Mouse (Mus musculus) embryonic facial prominence, embryonic 13.5 days (tissue): ENCODE data around the gene Bhlhe23. TPM values are rescaled to one million over a fixed set of nuclear protein-coding genes. Genes with fewer than 3 reads are reported as not detected.

Experiments
- ATAC-seq: fragments of 200-750 bp; cut with Nextera tagmentation; 2 replicates; pipeline ENCODE4 v1.8.0; 2017; ENCODE audit warnings: low read depth; ENCODE audit not compliant: insufficient number of reproducible peaks, insufficient read depth, low FRiP score, low TSS enrichment
- H3K27ac ChIP-seq: fragments of 300-500 bp; sonication (generic); 2 replicates; pipeline ENCODE4 v1.5.1; 2015; ENCODE audit warnings: moderate library complexity, mild to moderate bottlenecking, inconsistent platforms
- H3K27me3 ChIP-seq: fragments of 300-500 bp; sonication (generic); 2 replicates; pipeline ENCODE4 v1.6.1; 2015; ENCODE audit warnings: mild to moderate bottlenecking, inconsistent platforms
- H3K36me3 ChIP-seq: fragments of 300-500 bp; sonication (generic); 2 replicates; pipeline ENCODE4 v1.6.1; 2015; ENCODE audit warnings: mild to moderate bottlenecking, inconsistent platforms
- H3K4me1 ChIP-seq: fragments of 300-500 bp; sonication (generic); 2 replicates; pipeline ENCODE4 v1.6.1; 2015; ENCODE audit warnings: inconsistent platforms
- H3K4me2 ChIP-seq: fragments of 300-500 bp; sonication (generic); 2 replicates; pipeline ENCODE4 v1.6.1; 2015; ENCODE audit warnings: moderate library complexity, mild to moderate bottlenecking, inconsistent platforms
- H3K4me3 ChIP-seq: fragments of 300-500 bp; sonication (generic); 2 replicates; pipeline ENCODE4 v1.5.1; 2015; ENCODE audit warnings: mild to moderate bottlenecking, inconsistent platforms
- H3K9ac ChIP-seq: fragments of 300-500 bp; sonication (generic); 2 replicates; pipeline ENCODE4 v1.6.1; 2015; ENCODE audit warnings: mild to moderate bottlenecking, inconsistent platforms
- H3K9me3 ChIP-seq: fragments of 300-500 bp; sonication (generic); 2 replicates; pipeline ENCODE4 v1.6.1; 2016; ENCODE audit warnings: inconsistent platforms
- WGBS: fragments of 180-500 bp; shearing (Covaris S2); methylation state at CpG from one replicate; pipeline ENCODE4 v1.1.7; 2015; ENCODE audit warnings: mixed read lengths; 5-methylcytosine and 5-hydroxymethylcytosine counted together
- polyA plus RNA-seq: library from polyadenylated mRNA; unstranded; fragments of >200 nt; fragmentation: Nextera tagmentation; extraction: Ambion mirVana; gene quantifications from 2 replicates; pipeline ENCODE4 v1.2.1, GENCODE M21; 2015

Bhlhe23 gene
- polyA plus RNA-seq, 1 experiment from 2014 or later = not detected

- ATAC-seq = no peak
- Histone ChIP-seq H3K4me1 (peaks cover 13% of the 10 kb centered on the region), H3K4me2 (no peak overlapping the region), H3K9me3 (no peaks in the 10 kb centered on the region), H3K9ac (no peak overlapping the region), H3K4me3 (no peak overlapping the region), H3K27me3 (peaks cover 98% of the 10 kb centered on the region), H3K36me3 (no peaks in the 10 kb centered on the region), H3K27ac (no peak overlapping the region)
- 2% methylated on average over 12 of the region's 12 CpGs for WGBS
Observed at GRCm38 (mm10) chr2:180775223-180775622, 1.5 kb downstream of the Bhlhe23 start.

- H3K36me3 ChIP-seq = no peaks in the 10 kb centered on the region
- H3K4me1 ChIP-seq = no peaks in the 10 kb centered on the region
- H3K27me3 ChIP-seq = peaks cover 21% of the 10 kb centered on the region
- no peak overlapping the region for H3K4me3 ChIP-seq
- H3K9me3 ChIP-seq = no peaks in the 10 kb centered on the region
- H3K27ac ChIP-seq = no peak overlapping the region
- ATAC-seq = no peak
- H3K4me2 ChIP-seq = no peak overlapping the region
- H3K9ac ChIP-seq = no peak overlapping the region
- 68% methylated on average over 7 of the region's 7 CpGs for WGBS
Observed at GRCm38 (mm10) chr2:180765713-180766112, 11.0 kb downstream of the Bhlhe23 start.

GRCm38 (mm10) chr2:180764986-180765385 is 11.7 kb downstream of the Bhlhe23 start:
- no peak overlapping the region for H3K4me3 ChIP-seq
- H3K4me2 ChIP-seq = no peak overlapping the region
- no peak overlapping the region for H3K27ac ChIP-seq
- no peaks in the 10 kb centered on the region for H3K36me3 ChIP-seq
- no peaks in the 10 kb centered on the region for H3K4me1 ChIP-seq
- 72% methylated on average over 11 of the region's 11 CpGs for WGBS
- peaks cover 15% of the 10 kb centered on the region for H3K27me3 ChIP-seq
- no peak for ATAC-seq
- no peaks in the 10 kb centered on the region for H3K9me3 ChIP-seq
- no peak overlapping the region for H3K9ac ChIP-seq

GRCm38 (mm10) chr2:180758513-180759263 is 18.0 kb downstream of the Bhlhe23 start:
- no peak overlapping the region for H3K9ac ChIP-seq
- no peaks in the 10 kb centered on the region for H3K27me3 ChIP-seq
- H3K9me3 ChIP-seq = no peaks in the 10 kb centered on the region
- no peaks in the 10 kb centered on the region for H3K4me1 ChIP-seq
- no peak overlapping the region for H3K4me2 ChIP-seq
- no peak overlapping the region for H3K27ac ChIP-seq
- WGBS = 44% methylated on average over 15 of the region's 15 CpGs
- H3K4me3 ChIP-seq = no peak overlapping the region
- ATAC-seq = no peak
- H3K36me3 ChIP-seq = no peaks in the 10 kb centered on the region

- WGBS = 16% methylated on average over 2 of the region's 2 CpGs
Observed at GRCm38 (mm10) chr2:180756786-180757185, 19.9 kb downstream of the Bhlhe23 start.

GRCm38 (mm10) chr2:180755896-180756295 is 20.8 kb downstream of the Bhlhe23 start:
- H3K4me1 ChIP-seq = no peaks in the 10 kb centered on the region
- no peak overlapping the region for H3K27ac ChIP-seq
- 4% methylated on average over 8 of the region's 8 CpGs for WGBS
- H3K4me2 ChIP-seq = no peak overlapping the region
- H3K9me3 ChIP-seq = no peaks in the 10 kb centered on the region
- no peak overlapping the region for H3K4me3 ChIP-seq
- H3K27me3 ChIP-seq = no peaks in the 10 kb centered on the region
- no peak for ATAC-seq
- no peak overlapping the region for H3K9ac ChIP-seq
- H3K36me3 ChIP-seq = no peaks in the 10 kb centered on the region

More at GRCm38 (mm10) chr2:180756786-180757185, 19.9 kb downstream of the Bhlhe23 start:
- Histone ChIP-seq H3K27ac (no peak overlapping the region), H3K9ac (no peak overlapping the region), H3K4me2 (no peak overlapping the region), H3K27me3 (no peaks in the 10 kb centered on the region), H3K36me3 (no peaks in the 10 kb centered on the region), H3K9me3 (no peaks in the 10 kb centered on the region), H3K4me3 (no peak overlapping the region), H3K4me1 (no peaks in the 10 kb centered on the region)
- ATAC-seq = no peak

GRCm38 (mm10) chr2:180754976-180755688 is 21.6 kb downstream of the Bhlhe23 start:
- no peak for ATAC-seq
- Histone ChIP-seq H3K27ac (no peak overlapping the region), H3K9me3 (no peaks in the 10 kb centered on the region), H3K36me3 (no peaks in the 10 kb centered on the region), H3K4me1 (no peaks in the 10 kb centered on the region), H3K4me3 (no peak overlapping the region), H3K9ac (no peak overlapping the region), H3K27me3 (no peaks in the 10 kb centered on the region), H3K4me2 (no peak overlapping the region)
- 68% methylated on average over 5 of the region's 5 CpGs for WGBS

GRCm38 (mm10) chr2:180748904-180749303 is 27.8 kb downstream of the Bhlhe23 start:
- Histone ChIP-seq H3K4me2 (no peak overlapping the region), H3K27ac (no peak overlapping the region), H3K9ac (no peak overlapping the region), H3K4me3 (no peak overlapping the region), H3K27me3 (0 out of 2 replicates have a peak, but pooled peaks cover 8% of the 10 kb centered on the region), H3K4me1 (no peaks in the 10 kb centered on the region), H3K9me3 (no peaks in the 10 kb centered on the region), H3K36me3 (no peaks in the 10 kb centered on the region)
- no peak for ATAC-seq
- WGBS = 15% methylated on average over 5 of the region's 5 CpGs

- ATAC-seq = no peak
- 12% methylated on average over 5 of the region's 5 CpGs for WGBS
Observed at GRCm38 (mm10) chr2:180746569-180747192, 30.0 kb downstream of the Bhlhe23 start.

GRCm38 (mm10) chr2:180745248-180745927 is 31.3 kb downstream of the Bhlhe23 start:
- Histone ChIP-seq H3K4me2 (no peak overlapping the region), H3K4me1 (no peaks in the 10 kb centered on the region), H3K9me3 (no peaks in the 10 kb centered on the region), H3K4me3 (no peak overlapping the region), H3K36me3 (no peaks in the 10 kb centered on the region), H3K27me3 (0 out of 2 replicates have a peak, but pooled peaks cover 8% of the 10 kb centered on the region), H3K27ac (no peak overlapping the region), H3K9ac (no peak overlapping the region)
- ATAC-seq = 0 out of 2 replicates have a peak, but pooled peaks have one; percentile 28
- WGBS = 38% methylated on average over 17 of the region's 17 CpGs

More at GRCm38 (mm10) chr2:180746569-180747192, 30.0 kb downstream of the Bhlhe23 start:
- H3K27ac ChIP-seq = no peak overlapping the region
- no peak overlapping the region for H3K9ac ChIP-seq
- no peak overlapping the region for H3K4me2 ChIP-seq
- no peaks in the 10 kb centered on the region for H3K9me3 ChIP-seq
- H3K36me3 ChIP-seq = no peaks in the 10 kb centered on the region
- H3K4me3 ChIP-seq = no peak overlapping the region
- 0 out of 2 replicates have a peak, but pooled peaks cover 8% of the 10 kb centered on the region for H3K27me3 ChIP-seq
- no peaks in the 10 kb centered on the region for H3K4me1 ChIP-seq

- Histone ChIP-seq H3K27ac (no peak overlapping the region), H3K4me2 (no peak overlapping the region), H3K9me3 (no peaks in the 10 kb centered on the region), H3K4me3 (no peak overlapping the region), H3K27me3 (no peaks in the 10 kb centered on the region), H3K36me3 (no peaks in the 10 kb centered on the region), H3K4me1 (no peaks in the 10 kb centered on the region), H3K9ac (no peak overlapping the region)
- 87% methylated on average over 2 of the region's 2 CpGs for WGBS
- ATAC-seq = no peak
Observed at GRCm38 (mm10) chr2:180743321-180743720, 33.4 kb downstream of the Bhlhe23 start.
